Mouse (Mus musculus) CH12.LX (cell line): ENCODE measurements around the gene Ddr1. TPM values are rescaled to one million over a fixed set of nuclear protein-coding genes. Genes with fewer than 3 reads are reported as not detected.

Source experiments
- DNase-seq: peaks from one replicate; pipeline ENCODE4 v3.0.0-alpha.2; 2013; ENCODE audit errors: extremely low read depth
- H3K27ac ChIP-seq: 2 replicates; pipeline ENCODE4 v1.5.1; 2012; ENCODE audit warnings: low read depth, mild to moderate bottlenecking, control low read depth, moderate library complexity; ENCODE audit not compliant: insufficient read depth
- H3K27me3 ChIP-seq: replicated peaks from 2 replicates; pipeline ENCODE3; 2012; ENCODE audit warnings: inconsistent platforms
- H3K36me3 ChIP-seq, 2 experiments: replicated peaks in 1 of 2; 2 replicates each; pipeline versions ENCODE3 to v1.6.1; 2012; ENCODE audit warnings: inconsistent platforms in 1 of 2, low read length in 1 of 2, mild to moderate bottlenecking in 1 of 2, mixed read lengths in 1 of 2, moderate library complexity in 1 of 2; ENCODE audit not compliant: control insufficient read depth in 1 of 2, insufficient read depth in 1 of 2
- H3K4me1 ChIP-seq, 2 experiments: 2 replicates each; pipeline ENCODE4 v1.6.1; 2012; ENCODE audit warnings: inconsistent platforms in 1 of 2, moderate library complexity in 1 of 2; ENCODE audit not compliant: insufficient read depth in 2 of 2, control insufficient read depth in 1 of 2
- H3K4me2 ChIP-seq: 2 replicates; pipeline ENCODE4 v1.6.1; 2012; ENCODE audit warnings: low read depth, mild to moderate bottlenecking, control low read depth; ENCODE audit not compliant: poor library complexity, insufficient read depth, severe bottlenecking
- H3K4me3 ChIP-seq, 3 experiments: fragments of 150-350 bp in 1 of 3; sonication (generic) in 1 of 3; replicated peaks in 1 of 3; 2 replicates each; pipeline versions ENCODE3 to v1.5.1; 2011 to 2012; ENCODE audit warnings: low read depth in 2 of 3, low read length in 2 of 3, mild to moderate bottlenecking in 2 of 3, moderate library complexity in 2 of 3, control low read depth in 1 of 3, improper control_type of control experiment in 1 of 3, inconsistent platforms in 1 of 3, mixed read lengths in 1 of 3; ENCODE audit not compliant: poor library complexity in 1 of 3
- H3K79me2 ChIP-seq: replicated peaks from 2 replicates; pipeline ENCODE4 v1.6.1; 2012; ENCODE audit warnings: mild to moderate bottlenecking, moderate library complexity; ENCODE audit not compliant: control insufficient read depth, poor library complexity, insufficient read depth, severe bottlenecking; ENCODE audit errors: extremely low read depth
- H3K9ac ChIP-seq: 2 replicates; pipeline ENCODE4 v1.6.1; 2012; ENCODE audit warnings: low read depth, mild to moderate bottlenecking, control low read depth, moderate library complexity; ENCODE audit not compliant: insufficient read depth
- H3K9me3 ChIP-seq: replicated peaks from 2 replicates; pipeline ENCODE3; 2012; ENCODE audit warnings: low read length, inconsistent platforms, mixed read lengths
- BHLHE40 ChIP-seq: IDR thresholded peaks from 2 replicates; pipeline ENCODE4 v1.6.1; 2011; ENCODE audit warnings: mild to moderate bottlenecking, low read depth, low read length, improper control_type of control experiment
- CHD2 ChIP-seq: IDR thresholded peaks from 2 replicates; pipeline ENCODE4 v1.6.1; 2011; ENCODE audit warnings: low read length, improper control_type of control experiment
- CTCF ChIP-seq, 2 experiments: IDR thresholded peaks in 1 of 2; conservative IDR thresholded peaks in 1 of 2; 2 replicates each; pipeline ENCODE4 v1.5.1; 2011 to 2012; ENCODE audit warnings: low read depth in 2 of 2, low read length in 2 of 2, improper control_type of control experiment in 1 of 2, inconsistent platforms in 1 of 2, mild to moderate bottlenecking in 1 of 2, moderate library complexity in 1 of 2
- ELF1 ChIP-seq: IDR thresholded peaks from 2 replicates; pipeline ENCODE4 v1.6.1; 2014; ENCODE audit warnings: low read depth, mild to moderate bottlenecking, inconsistent platforms, low read length, improper control_type of control experiment
- EP300 ChIP-seq: IDR thresholded peaks from 2 replicates; pipeline ENCODE4 v1.6.1; 2011; ENCODE audit warnings: low read length, improper control_type of control experiment
- ETS1 ChIP-seq: conservative IDR thresholded peaks from 2 replicates; pipeline ENCODE4 v1.6.1; 2012; ENCODE audit warnings: low read depth, mild to moderate bottlenecking, inconsistent platforms, low read length, improper control_type of control experiment, moderate library complexity
- GABPA ChIP-seq: IDR thresholded peaks from 2 replicates; pipeline ENCODE4 v1.6.1; 2012; ENCODE audit warnings: low read depth, low read length, improper control_type of control experiment, inconsistent platforms; ENCODE audit not compliant: insufficient replicate concordance
- IRF4 ChIP-seq: IDR thresholded peaks from 2 replicates; pipeline ENCODE4 v1.6.1; 2014; ENCODE audit warnings: low read depth, mild to moderate bottlenecking, inconsistent platforms, low read length, improper control_type of control experiment
- JUN ChIP-seq: IDR thresholded peaks from 2 replicates; pipeline ENCODE4 v1.6.1; 2011; ENCODE audit warnings: low read depth, mild to moderate bottlenecking, low read length, improper control_type of control experiment, moderate library complexity; ENCODE audit not compliant: insufficient read depth
- JUND ChIP-seq: conservative IDR thresholded peaks from 2 replicates; pipeline ENCODE4 v1.6.1; 2011; ENCODE audit warnings: low read depth, low read length, improper control_type of control experiment
- KAT2A ChIP-seq: IDR thresholded peaks from 2 replicates; pipeline ENCODE4 v1.6.1; 2012; ENCODE audit warnings: low read length, improper control_type of control experiment, inconsistent platforms; ENCODE audit not compliant: insufficient replicate concordance
- MAFK ChIP-seq: IDR thresholded peaks from 2 replicates; pipeline ENCODE4 v1.6.1; 2011; ENCODE audit warnings: low read length, improper control_type of control experiment; ENCODE audit not compliant: insufficient replicate concordance
- MAX ChIP-seq: IDR thresholded peaks from 2 replicates; pipeline ENCODE4 v1.6.1; 2011; ENCODE audit warnings: low read length, improper control_type of control experiment
- MAZ ChIP-seq: IDR thresholded peaks from 2 replicates; pipeline ENCODE4 v1.6.1; 2012; ENCODE audit warnings: low read depth, mild to moderate bottlenecking, inconsistent platforms, low read length, improper control_type of control experiment, moderate library complexity
- MEF2A ChIP-seq: IDR thresholded peaks from 2 replicates; pipeline ENCODE4 v1.6.1; 2014; ENCODE audit warnings: low read depth, mild to moderate bottlenecking, inconsistent platforms, low read length, improper control_type of control experiment, borderline replicate concordance
- MXI1 ChIP-seq: IDR thresholded peaks from 2 replicates; pipeline ENCODE4 v1.6.1; 2011; ENCODE audit warnings: mild to moderate bottlenecking, low read depth, low read length, improper control_type of control experiment
- MYC ChIP-seq: IDR thresholded peaks from 2 replicates; pipeline ENCODE4 v1.6.1; 2011; ENCODE audit warnings: low read depth, mild to moderate bottlenecking, improper control_type of control experiment, low read length
- NELFE ChIP-seq: IDR thresholded peaks from 2 replicates; pipeline ENCODE4 v1.6.1; 2011; ENCODE audit warnings: low read depth, low read length, improper control_type of control experiment
- NRF1 ChIP-seq: IDR thresholded peaks from 2 replicates; pipeline ENCODE4 v1.6.1; 2014; ENCODE audit warnings: low read depth, mild to moderate bottlenecking, inconsistent platforms, low read length, improper control_type of control experiment, moderate library complexity
- PAX5 ChIP-seq: IDR thresholded peaks from 2 replicates; pipeline ENCODE4 v1.6.1; 2012; ENCODE audit warnings: low read length, inconsistent platforms, mixed read lengths
- POLR2A ChIP-seq: IDR thresholded peaks from 2 replicates; pipeline ENCODE4 v1.6.1; 2011; ENCODE audit warnings: low read depth, mild to moderate bottlenecking, improper control_type of control experiment, low read length
- POLR2AphosphoS2 ChIP-seq: IDR thresholded peaks from 2 replicates; pipeline ENCODE4 v1.6.1; 2011; ENCODE audit warnings: low read depth, low read length, improper control_type of control experiment
- RAD21 ChIP-seq: IDR thresholded peaks from 2 replicates; pipeline ENCODE4 v1.6.1; 2011; ENCODE audit warnings: low read depth, mild to moderate bottlenecking, low read length, improper control_type of control experiment, moderate library complexity
- RCOR1 ChIP-seq: conservative IDR thresholded peaks from 2 replicates; pipeline ENCODE4 v1.6.1; 2012; ENCODE audit warnings: low read depth, mild to moderate bottlenecking, inconsistent platforms, low read length, improper control_type of control experiment
- TBP ChIP-seq: conservative IDR thresholded peaks from 2 replicates; pipeline ENCODE4 v1.6.1; 2011; ENCODE audit warnings: low read depth, low read length, improper control_type of control experiment
- TCF12 ChIP-seq: IDR thresholded peaks from 2 replicates; pipeline ENCODE4 v1.6.1; 2014; ENCODE audit warnings: low read depth, mild to moderate bottlenecking, inconsistent platforms, low read length, improper control_type of control experiment
- UBTF ChIP-seq: IDR thresholded peaks from 2 replicates; pipeline ENCODE4 v1.6.1; 2012; ENCODE audit warnings: low read depth, mild to moderate bottlenecking, inconsistent platforms, low read length, improper control_type of control experiment, moderate library complexity
- USF1 ChIP-seq: IDR thresholded peaks from 2 replicates; pipeline ENCODE4 v1.6.1; 2014; ENCODE audit warnings: low read depth, mild to moderate bottlenecking, inconsistent platforms, low read length, improper control_type of control experiment
- USF2 ChIP-seq: conservative IDR thresholded peaks from 2 replicates; pipeline ENCODE4 v1.6.1; 2011; ENCODE audit warnings: low read depth, low read length, improper control_type of control experiment
- ZC3H11A ChIP-seq: IDR thresholded peaks from 2 replicates; pipeline ENCODE4 v1.6.1; 2012; ENCODE audit warnings: low read depth, mild to moderate bottlenecking, inconsistent platforms, low read length, improper control_type of control experiment
- ZKSCAN1 ChIP-seq: IDR thresholded peaks from 2 replicates; pipeline ENCODE4 v1.6.1; 2012; ENCODE audit warnings: low read depth, inconsistent platforms, low read length, improper control_type of control experiment, borderline replicate concordance
- ZMIZ1 ChIP-seq: IDR thresholded peaks from 2 replicates; pipeline ENCODE4 v1.6.1; 2012; ENCODE audit warnings: low read depth, mild to moderate bottlenecking, inconsistent platforms, low read length, improper control_type of control experiment
- ZNF384 ChIP-seq: IDR thresholded peaks from 2 replicates; pipeline ENCODE4 v1.6.1; 2012; ENCODE audit warnings: low read depth, low read length, improper control_type of control experiment, inconsistent platforms
- dilution Hi-C: fragments of 300-500 bp; cut with MboI; formaldehyde crosslinking; loops from 2 replicates; pipeline ENCODE4 v1.14.3; 2020; ENCODE audit warnings: low sequenced_read_pairs; ENCODE audit not compliant: extremely low pct_unique_long_range_greater_than_20kb, extremely low pct_ligation_motif_present
- in situ Hi-C: fragments of 300-500 bp; cut with MboI; formaldehyde crosslinking; loops from 3 replicates; pipeline ENCODE4 v1.14.3; 2019; ENCODE audit warnings: low sequenced_read_pairs, low pct_ligation_motif_present, low pct_unique_long_range_greater_than_20kb, mixed read lengths
- polyA plus RNA-seq: library from polyadenylated mRNA; unstranded; fragments of >175 nt; gene quantifications from 2 replicates; pipeline ENCODE4 v1.2.1, GENCODE M21; 2012; ENCODE audit warnings: low read depth; ENCODE audit not compliant: insufficient read length
- total RNA-seq, 2 experiments: library from RNA; depleted of rRNA; stranded (reverse); fragments of 300-350 nt in 1 of 2; fragments of >200 nt in 1 of 2; gene quantifications; 2 replicates each; pipeline ENCODE4 v1.2.3; 2012 to 2014

The Ddr1 gene
- total and polyA plus RNA-seq, 3 experiments, result 0.83 to 3.6 (median 3.1) TPM

GRCm38 (mm10) chr17:35708611-35709010 is 4.2 kb upstream of the Ddr1 start:
- Histone ChIP-seq H3K36me3 (no peaks in the 10 kb centered on the region), H3K4me1 (peaks cover 3 to 20% of the 10 kb centered on the region in 2 experiments; a peak in 2 of 4 replicates), H3K27me3 (peaks cover 29% of the 10 kb centered on the region), H3K4me2 (no peak overlapping the region), H3K79me2 (no peaks in the 10 kb centered on the region), H3K4me3 (no peak overlapping the region)
- in situ Hi-C loops, result no loop called here
- dilution Hi-C loops, result no loop called here
- no peak for TF ChIP-seq ZC3H11A
- no peak for TF ChIP-seq BHLHE40
- no peak for TF ChIP-seq USF2
- TF ChIP-seq PAX5, result no peak
- TF ChIP-seq MXI1, result no peak
- TF ChIP-seq RCOR1, result no peak
- TF ChIP-seq ZMIZ1, result no peak
- TF ChIP-seq RAD21, result no peak
- TF ChIP-seq NELFE, result no peak
- TF ChIP-seq GABPA, result no peak
- no peak for TF ChIP-seq MAX
- no peak for TF ChIP-seq MAZ
- no peak for TF ChIP-seq IRF4
- no peak for TF ChIP-seq TCF12
- TF ChIP-seq UBTF, result no peak
- no peak for TF ChIP-seq MEF2A
- no peak for TF ChIP-seq POLR2A
- no peak for TF ChIP-seq MAFK
- TF ChIP-seq, all 38 proteins: peak for 0
- H3K27ac ChIP-seq, result no peak overlapping the region
- no peak for DNase-seq
- H3K9me3 ChIP-seq, result no peaks in the 10 kb centered on the region
- no peak overlapping the region for H3K9ac ChIP-seq

GRCm38 (mm10) chr17:35707929-35708328 is 3.5 kb upstream of the Ddr1 start:
- no peak overlapping the region for H3K4me2 ChIP-seq
- H3K27me3 ChIP-seq, result peaks cover 31% of the 10 kb centered on the region
- in situ Hi-C loops, result no loop called here
- H3K4me1 ChIP-seq, result peaks cover 3 to 21% of the 10 kb centered on the region in 2 experiments; a peak in 2 of 4 replicates
- peak; percentile 19 for DNase-seq
- no peaks in the 10 kb centered on the region for H3K9me3 ChIP-seq
- dilution Hi-C loops, result no loop called here
- no peak overlapping the region for H3K27ac ChIP-seq
- no peak overlapping the region for H3K9ac ChIP-seq
- H3K4me3 ChIP-seq, result no peak overlapping the region
- no peaks in the 10 kb centered on the region for H3K79me2 ChIP-seq
- no peaks in the 10 kb centered on the region for H3K36me3 ChIP-seq
- TF ChIP-seq TBP, result no peak
- TF ChIP-seq NRF1, result no peak
- no peak for TF ChIP-seq RAD21
- no peak for TF ChIP-seq USF1
- no peak for TF ChIP-seq POLR2AphosphoS2
- no peak for TF ChIP-seq ZKSCAN1
- TF ChIP-seq ETS1, result peak; percentile 51; the same call in 1 of the 2 replicates
- no peak for TF ChIP-seq ZNF384
- TF ChIP-seq IRF4, result 0 out of 2 replicates have a peak, but pooled peaks have one; percentile 16
- no peak for TF ChIP-seq ZC3H11A
- no peak for TF ChIP-seq USF2
- no peak for TF ChIP-seq MAX
- TF ChIP-seq MEF2A, result no peak
- TF ChIP-seq KAT2A, result no peak
- no peak for TF ChIP-seq CTCF (conservative IDR thresholded peaks at IDR 0.05 in 1 of 2, IDR thresholded peaks at IDR 0.05 in 1 of 2; ENCODE audit: low read depth in 2 of 2, low read length in 2 of 2)
- no peak for TF ChIP-seq NELFE
- TF ChIP-seq CHD2, result no peak
- TF ChIP-seq BHLHE40, result peak; percentile 94
- TF ChIP-seq JUND, result peak; percentile 75
- TF ChIP-seq MYC, result no peak
- TF ChIP-seq JUN, result peak; percentile 38; the same call in 1 of the 2 replicates
- no peak for TF ChIP-seq ZMIZ1
- TF ChIP-seq ELF1, result no peak
- 0 out of 2 replicates have a peak, but pooled peaks have one; percentile 12 for TF ChIP-seq EP300
- no peak for TF ChIP-seq POLR2A
- TF ChIP-seq MXI1, result no peak
